Mouse (Mus musculus) intestine, embryonic 16.5 days (tissue): ENCODE data around the gene Dlgap4. TPM values are rescaled to one million over a fixed set of nuclear protein-coding genes. Genes with fewer than 3 reads are reported as not detected.

Experiments
- ATAC-seq: fragments of 200-750 bp; cut with Nextera tagmentation; 2 replicates; pipeline ENCODE4 v1.8.0; 2017; ENCODE audit warnings: moderate TSS enrichment, moderate library complexity
- H3K27ac ChIP-seq: fragments of 300-500 bp; sonication (generic); 2 replicates; pipeline ENCODE4 v1.5.1; 2014; ENCODE audit warnings: mild to moderate bottlenecking, low read length
- H3K27me3 ChIP-seq: fragments of 300-500 bp; sonication (generic); replicated peaks from 2 replicates; pipeline ENCODE4 v1.6.1; 2014; ENCODE audit warnings: low read length, control low read depth, mixed read lengths; ENCODE audit not compliant: control insufficient read depth, insufficient read depth
- H3K36me3 ChIP-seq: fragments of 300-500 bp; sonication (generic); 2 replicates; pipeline ENCODE4 v1.6.1; 2014; ENCODE audit warnings: low read length, control low read depth; ENCODE audit not compliant: control insufficient read depth, insufficient read depth
- H3K4me1 ChIP-seq: fragments of 300-500 bp; sonication (generic); 2 replicates; pipeline ENCODE4 v1.6.1; 2014; ENCODE audit warnings: low read length, control low read depth, mixed read lengths; ENCODE audit not compliant: control insufficient read depth, insufficient read depth
- H3K4me2 ChIP-seq: fragments of 300-500 bp; sonication (generic); 2 replicates; pipeline ENCODE4 v1.6.1; 2014; ENCODE audit warnings: low read depth, low read length, control low read depth
- H3K4me3 ChIP-seq: fragments of 300-500 bp; sonication (generic); 2 replicates; pipeline ENCODE4 v1.5.1; 2014; ENCODE audit warnings: mild to moderate bottlenecking, low read length
- H3K9ac ChIP-seq: fragments of 300-500 bp; sonication (generic); 2 replicates; pipeline ENCODE4 v1.6.1; 2014; ENCODE audit warnings: low read depth, low read length
- H3K9me3 ChIP-seq: fragments of 300-500 bp; sonication (generic); 2 replicates; pipeline ENCODE4 v1.6.1; 2016; ENCODE audit warnings: low read length, control low read depth; ENCODE audit not compliant: control insufficient read depth
- WGBS: fragments of 180-500 bp; shearing (Covaris S2); extraction: QIAGEN DNeasy Blood & Tissue Kit; methylation state at CpG from one replicate; pipeline ENCODE4 v1.1.7; 2014; 5-methylcytosine and 5-hydroxymethylcytosine counted together
- polyA plus RNA-seq: library from polyadenylated mRNA; unstranded; fragments of >200 nt; fragmentation: Nextera tagmentation; extraction: Ambion mirVana; gene quantifications from 2 replicates; pipeline ENCODE4 v1.2.1, GENCODE M21; 2015

Gene Dlgap4
- polyA plus RNA-seq, 1 experiment from 2014 or later: 52.6 TPM

DNA sequence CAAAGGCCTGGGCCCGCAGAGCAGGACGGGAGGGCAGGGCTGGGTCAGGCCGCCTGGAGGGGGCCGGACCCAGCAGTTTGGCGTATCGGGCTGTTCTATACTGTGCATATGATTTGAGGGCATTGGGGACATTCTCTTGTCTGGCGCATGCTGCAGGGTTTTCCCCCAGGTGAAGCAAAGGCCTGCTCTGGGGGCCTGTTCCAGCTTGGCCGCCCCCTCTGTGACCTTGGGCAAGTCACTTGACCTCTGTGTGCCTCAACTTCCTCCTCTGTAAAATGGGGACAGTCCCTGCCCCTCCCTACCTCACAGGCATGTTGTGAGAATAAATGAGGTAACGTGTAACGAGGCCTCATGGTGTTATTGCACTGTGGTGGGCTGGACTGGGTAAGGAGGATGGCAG, 150.5 kb downstream of the Dlgap4 start:
- ATAC-seq: no peak
- Histone ChIP-seq H3K9ac (no peak overlapping the region), H3K9me3 (no peaks in the 10 kb centered on the region), H3K4me3 (no peak overlapping the region), H3K27me3 (no peaks in the 10 kb centered on the region), H3K36me3 (0 out of 2 replicates have a peak, but pooled peaks cover 7% of the 10 kb centered on the region), H3K4me1 (peaks cover 5% of the 10 kb centered on the region; the same call in 1 of the 2 replicates), H3K27ac (no peak overlapping the region), H3K4me2 (no peak overlapping the region)
- 92% methylated on average over 10 of the region's 10 CpGs for WGBS

DNA sequence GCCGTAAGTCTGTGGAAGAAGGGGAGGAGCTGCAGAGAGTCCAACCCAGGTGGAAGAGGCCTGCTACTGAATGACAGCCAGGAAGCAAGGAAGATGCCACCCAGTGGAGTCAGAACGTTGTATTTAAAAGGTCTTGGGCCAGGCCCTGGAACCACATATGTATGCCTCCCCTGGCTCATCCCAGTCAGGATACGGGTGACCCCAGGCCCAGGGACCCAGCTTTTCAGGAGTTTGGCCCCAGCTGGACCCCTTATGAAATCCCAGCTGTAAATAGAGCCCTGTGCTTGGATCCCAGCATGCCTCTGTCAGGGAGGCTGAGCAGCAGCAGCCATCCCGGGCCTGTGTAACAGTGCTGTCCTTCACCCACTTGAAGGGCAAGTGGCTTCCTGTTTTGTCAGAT, 151.2 kb downstream of the Dlgap4 start:
- no peak overlapping the region for H3K27ac ChIP-seq
- H3K36me3 ChIP-seq: 0 out of 2 replicates have a peak, but pooled peaks cover 7% of the 10 kb centered on the region
- no peak for ATAC-seq
- WGBS: 63% methylated on average over 4 of the region's 4 CpGs
- no peak overlapping the region for H3K9ac ChIP-seq
- H3K4me3 ChIP-seq: no peak overlapping the region
- no peaks in the 10 kb centered on the region for H3K9me3 ChIP-seq
- H3K4me1 ChIP-seq: peaks cover 5% of the 10 kb centered on the region; the same call in 1 of the 2 replicates
- no peaks in the 10 kb centered on the region for H3K27me3 ChIP-seq
- no peak overlapping the region for H3K4me2 ChIP-seq

DNA sequence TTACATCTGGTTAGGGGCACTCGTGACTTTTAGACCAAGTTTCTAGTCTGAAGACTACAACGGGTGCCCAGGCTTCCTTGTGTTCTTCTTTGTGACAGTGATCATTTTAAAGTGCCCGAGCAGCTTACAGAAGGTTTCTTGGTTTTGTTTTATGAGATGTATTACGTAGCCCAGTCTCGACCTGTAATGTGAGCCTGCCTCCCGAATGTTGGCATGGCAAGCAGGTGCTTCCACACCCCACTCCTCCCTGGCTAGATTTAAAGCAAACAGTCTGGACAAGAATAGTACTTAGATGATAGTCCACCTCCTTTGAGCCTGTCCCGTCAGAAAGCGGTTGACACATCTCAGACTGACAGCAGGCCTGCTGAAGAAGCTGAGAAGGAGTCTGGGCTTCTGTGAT, 152.1 kb downstream of the Dlgap4 start:
- Histone ChIP-seq H3K4me3 (no peak overlapping the region), H3K9ac (no peak overlapping the region), H3K9me3 (no peaks in the 10 kb centered on the region), H3K4me2 (no peak overlapping the region), H3K27me3 (no peaks in the 10 kb centered on the region), H3K4me1 (peaks cover 5% of the 10 kb centered on the region; the same call in 1 of the 2 replicates), H3K27ac (no peak overlapping the region), H3K36me3 (0 out of 2 replicates have a peak, but pooled peaks cover 7% of the 10 kb centered on the region)
- no peak for ATAC-seq
- 68% methylated on average over 8 of the region's 8 CpGs for WGBS

- Histone ChIP-seq H3K4me1 (peaks cover 5% of the 10 kb centered on the region; the same call in 1 of the 2 replicates), H3K27me3 (no peaks in the 10 kb centered on the region), H3K36me3 (0 out of 2 replicates have a peak, but pooled peaks cover 7% of the 10 kb centered on the region), H3K4me2 (no peak overlapping the region), H3K27ac (no peak overlapping the region), H3K4me3 (no peak overlapping the region), H3K9ac (no peak overlapping the region), H3K9me3 (no peaks in the 10 kb centered on the region)
- WGBS: 69% methylated on average over 10 of the region's 10 CpGs
- no peak for ATAC-seq
These were observed 152.9 kb downstream of the Dlgap4 start for GRCm38 (mm10) chr2:156766227-156767019.

DNA sequence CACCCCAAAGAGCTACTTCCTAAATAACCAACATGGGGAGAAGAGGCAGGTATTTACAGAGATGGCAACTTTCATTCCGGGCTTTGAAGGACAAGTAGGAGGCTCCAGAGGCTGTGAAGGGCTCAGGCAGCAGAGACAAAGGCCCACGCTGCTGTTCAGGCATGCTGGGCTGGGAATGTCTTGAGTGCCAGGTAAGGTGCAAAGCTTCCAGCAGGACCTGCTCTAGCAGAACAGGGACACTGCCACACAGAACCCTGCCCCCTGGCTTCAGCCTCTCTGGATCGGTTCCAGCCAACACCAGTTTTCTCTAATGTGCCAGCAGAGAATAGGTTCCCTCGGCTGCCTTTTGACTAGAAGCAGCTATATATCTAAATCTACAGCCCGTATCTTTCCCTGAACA, 153.6 kb downstream of the Dlgap4 start:
- no peak for ATAC-seq
- no peak overlapping the region for H3K4me2 ChIP-seq
- no peaks in the 10 kb centered on the region for H3K27me3 ChIP-seq

DNA sequence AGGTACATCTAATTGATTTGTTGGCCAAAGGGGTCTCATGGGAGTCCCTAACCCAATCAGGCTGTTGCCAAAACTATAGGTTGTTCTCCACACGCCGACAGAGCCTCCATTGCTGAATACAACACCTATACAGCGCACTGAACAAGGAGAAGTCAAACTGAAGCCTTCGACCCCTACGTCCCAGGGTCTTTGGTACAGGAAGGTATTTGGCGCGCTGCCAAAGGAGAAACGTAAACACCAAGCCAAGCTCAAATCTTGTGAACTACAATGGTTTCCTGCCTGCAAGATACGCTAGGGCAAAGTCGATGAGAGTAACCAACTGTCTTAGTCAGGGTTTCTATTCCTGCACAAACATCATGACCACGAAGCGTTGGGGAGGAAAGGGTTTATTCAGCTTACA, 155.8 kb downstream of the Dlgap4 start:
- H3K4me3 ChIP-seq: no peak overlapping the region
- ATAC-seq: no peak

More for the DNA sequence above, 153.6 kb downstream of the Dlgap4 start:
- Histone ChIP-seq H3K4me3 (no peak overlapping the region), H3K9me3 (no peaks in the 10 kb centered on the region), H3K36me3 (0 out of 2 replicates have a peak, but pooled peaks cover 7% of the 10 kb centered on the region), H3K27ac (no peak overlapping the region), H3K4me1 (peaks cover 5% of the 10 kb centered on the region; the same call in 1 of the 2 replicates), H3K9ac (no peak overlapping the region)
- WGBS: 72% methylated on average over 5 of the region's 5 CpGs

DNA sequence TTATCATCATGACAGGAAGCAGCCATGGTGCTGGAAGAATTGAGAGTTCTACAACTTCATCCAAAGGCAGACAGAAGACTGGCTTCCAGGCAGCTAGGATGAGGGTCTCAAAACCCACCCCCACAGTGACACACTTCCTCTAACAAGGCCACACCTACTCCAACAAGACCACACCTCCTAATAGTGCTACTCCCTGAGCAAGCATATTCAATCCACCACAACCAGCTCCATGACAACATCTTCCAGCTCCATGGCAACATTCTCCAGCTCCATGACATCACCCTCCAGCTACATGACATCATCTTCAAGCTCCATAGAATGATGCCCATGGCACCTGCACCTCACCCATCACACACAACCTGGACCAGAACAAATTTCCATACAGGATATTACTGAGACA, 160.0 kb downstream of the Dlgap4 start:
- H3K4me3 ChIP-seq: no peak overlapping the region
- no peaks in the 10 kb centered on the region for H3K27me3 ChIP-seq
- no peak overlapping the region for H3K4me2 ChIP-seq
- no peaks in the 10 kb centered on the region for H3K9me3 ChIP-seq
- peaks cover 20% of the 10 kb centered on the region for H3K4me1 ChIP-seq
- H3K27ac ChIP-seq: no peak overlapping the region
- H3K36me3 ChIP-seq: no peaks in the 10 kb centered on the region
- H3K9ac ChIP-seq: no peak overlapping the region
- ATAC-seq: no peak

More for the DNA sequence above, 155.8 kb downstream of the Dlgap4 start:
- Histone ChIP-seq H3K27ac (no peak overlapping the region), H3K4me1 (peaks cover 6% of the 10 kb centered on the region), H3K4me2 (no peak overlapping the region), H3K27me3 (no peaks in the 10 kb centered on the region), H3K9ac (no peak overlapping the region), H3K9me3 (no peaks in the 10 kb centered on the region), H3K36me3 (no peaks in the 10 kb centered on the region)
- WGBS: 60% methylated on average over 12 of the region's 12 CpGs

GRCm38 (mm10) chr2:156774035-156774737, 160.7 kb downstream of the Dlgap4 start:
- Histone ChIP-seq H3K4me3 (peak overlapping the region; percentile 50), H3K27me3 (no peaks in the 10 kb centered on the region), H3K9ac (peak overlapping the region; percentile 76), H3K27ac (peak overlapping the region; percentile 77), H3K4me1 (peaks cover 20% of the 10 kb centered on the region), H3K9me3 (no peaks in the 10 kb centered on the region), H3K36me3 (no peaks in the 10 kb centered on the region), H3K4me2 (peak overlapping the region; percentile 61)
- 67% methylated on average over 13 of the region's 13 CpGs for WGBS
- ATAC-seq: no peak

DNA sequence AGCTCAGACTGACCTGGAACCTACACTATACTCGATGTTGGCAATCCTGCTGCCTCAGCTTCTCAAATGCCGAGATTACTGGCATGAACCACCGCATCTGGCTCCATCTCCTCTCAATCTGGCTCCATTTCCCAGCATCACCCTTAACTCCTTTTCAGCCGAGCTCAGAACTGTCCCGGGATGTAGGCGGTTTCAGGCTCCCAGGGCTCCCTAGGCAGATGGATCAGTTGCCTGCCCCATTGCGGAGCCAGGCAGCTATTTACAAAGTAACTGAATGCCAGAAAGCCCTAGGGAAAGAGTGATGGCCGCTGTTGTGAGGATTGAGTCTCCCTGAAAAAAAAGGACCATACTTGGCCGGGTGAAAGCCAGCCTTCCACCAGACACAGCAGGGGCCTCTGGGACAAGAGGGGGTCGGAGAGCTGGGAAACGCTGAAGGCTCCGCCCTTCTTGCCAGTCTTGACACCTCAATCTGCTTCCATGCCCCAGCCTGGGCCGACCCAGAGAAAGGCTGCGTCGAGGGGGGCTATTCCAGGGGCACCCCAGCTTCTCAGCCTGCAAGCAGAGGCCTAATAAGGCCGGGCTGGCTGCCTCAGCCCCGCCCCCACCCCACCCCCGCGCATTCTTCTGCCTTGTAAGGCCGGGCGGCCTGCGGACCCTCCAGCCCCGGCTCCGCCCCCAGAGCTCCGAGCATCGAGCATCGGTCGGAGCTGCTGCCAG, 161.4 kb downstream of the Dlgap4 start, which contains the start of gene Myl9:
Gene Myl9 (plus strand): TSS at position 683 of the 717 bp plus-strand sequence.
- H3K27me3 ChIP-seq: no peaks in the 10 kb centered on the region
- H3K9ac ChIP-seq: peak within 1 kb of the TSS; percentile 76
- H3K9me3 ChIP-seq: no peaks in the 10 kb centered on the region
- no peaks in the 10 kb centered on the region for H3K36me3 ChIP-seq
- ATAC-seq: peak; percentile 86
- WGBS: 6% methylated on average over 28 of the region's 28 CpGs
- H3K4me2 ChIP-seq: peak within 1 kb of the TSS; percentile 61
- H3K4me3 ChIP-seq: peak within 1 kb of the TSS; percentile 50
- H3K27ac ChIP-seq: peak within 1 kb of the TSS; percentile 77
- peaks cover 23% of the 10 kb centered on the region for H3K4me1 ChIP-seq
